Mouse (Mus musculus) small intestine, adult 2 months (tissue): Measurements from ENCODE around the gene Myzap.

Source experiments
- CTCF ChIP-seq: fragments of 200-500 bp; IDR thresholded peaks from 2 replicates; pipeline ENCODE4 v1.5.1; 2012; ENCODE audit warnings: low read depth, mild to moderate bottlenecking, control low read depth, inconsistent platforms, low read length, moderate library complexity, mixed read lengths; ENCODE audit not compliant: insufficient replicate concordance, insufficient read length; ENCODE audit errors: extremely low read depth
- POLR2A ChIP-seq: fragments of 200-500 bp; IDR thresholded peaks from 2 replicates; pipeline ENCODE4 v1.6.1; 2012; ENCODE audit warnings: low read depth, mild to moderate bottlenecking, control low read depth, inconsistent platforms, low read length, moderate library complexity

GRCm38 (mm10) chr9:71567391-71567790 lies 24.8 kb downstream of the Myzap start:
- TF ChIP-seq CTCF (no peak), POLR2A (no peak)
